In genomic region chr7:31052251-31052635, GRCm38 (mm10) we compare ENCODE assay signal across 8 mouse cellular contexts. TPM values are rescaled to one million over a fixed set of nuclear protein-coding genes. Genes with fewer than 3 reads are reported as not detected.
A peak's percentile ranks its signal among the peaks of the same experiment; 100 is the strongest.
DNase-seq lines count a peak whose midpoint lies in the region; ATAC-seq lines count a peak whose summit lies in the region.

No protein-coding gene starts in this region.

- H3K4me1 ChIP-seq in kidney, embryonic 14.5 days (ENCODE audit: control insufficient read depth, insufficient read depth, low read length), result peaks cover 46% of the 10 kb centered on the region
- peaks cover 55% of the 10 kb centered on the region for H3K4me1 ChIP-seq in embryonic facial prominence, embryonic 14.5 days (ENCODE audit: control insufficient read depth, insufficient read depth, low read length)
- peaks cover 44% of the 10 kb centered on the region for H3K4me1 ChIP-seq in hindbrain, embryonic 15.5 days (replicated peaks)
- H3K4me1 ChIP-seq in midbrain, embryonic 15.5 days, result peaks cover 44% of the 10 kb centered on the region

- H3K27ac ChIP-seq in kidney, embryonic 14.5 days (ENCODE audit: low read depth, low read length), result no peak overlapping the region
- no peak overlapping the region for H3K27ac ChIP-seq in embryonic facial prominence, embryonic 14.5 days (replicated peaks; ENCODE audit: low read depth, low read length)
- H3K27ac ChIP-seq in hindbrain, embryonic 15.5 days (replicated peaks), result no peak overlapping the region
- no peak overlapping the region for H3K27ac ChIP-seq in midbrain, embryonic 15.5 days

- WGBS in kidney, embryonic 14.5 days, result 3% methylated on average over 22 of the region's 22 CpGs
- 3% methylated on average over 22 of the region's 22 CpGs for WGBS in embryonic facial prominence, embryonic 14.5 days
- 2% methylated on average over 22 of the region's 22 CpGs for WGBS in hindbrain, embryonic 15.5 days
- WGBS in midbrain, embryonic 15.5 days, result 2% methylated on average over 22 of the region's 22 CpGs

- H3K36me3 ChIP-seq in kidney, embryonic 14.5 days (ENCODE audit: control insufficient read depth, insufficient read depth, low read length), result no peaks in the 10 kb centered on the region
- H3K36me3 ChIP-seq in embryonic facial prominence, embryonic 14.5 days (ENCODE audit: control insufficient read depth, insufficient read depth, low read length), result no peaks in the 10 kb centered on the region
- no peaks in the 10 kb centered on the region for H3K36me3 ChIP-seq in hindbrain, embryonic 15.5 days
- H3K36me3 ChIP-seq in midbrain, embryonic 15.5 days (replicated peaks), result no peaks in the 10 kb centered on the region

- peak overlapping the region; percentile 28; the same call in 1 of the 2 replicates for H3K9ac ChIP-seq in kidney, embryonic 14.5 days (ENCODE audit: low read depth, low read length)
- no peak overlapping the region for H3K9ac ChIP-seq in embryonic facial prominence, embryonic 14.5 days (ENCODE audit: low read depth, low read length)
- H3K9ac ChIP-seq in hindbrain, embryonic 15.5 days, result 0 out of 2 replicates have a peak overlapping the region, but pooled peaks have one; percentile 3
- no peak overlapping the region for H3K9ac ChIP-seq in midbrain, embryonic 15.5 days

- H3K4me2 ChIP-seq in kidney, embryonic 14.5 days (replicated peaks; ENCODE audit: low read depth, low read length), result peak overlapping the region; percentile 40
- H3K4me2 ChIP-seq in embryonic facial prominence, embryonic 14.5 days (ENCODE audit: low read depth, low read length), result peak overlapping the region; percentile 49
- peak overlapping the region; percentile 61 for H3K4me2 ChIP-seq in hindbrain, embryonic 15.5 days
- H3K4me2 ChIP-seq in midbrain, embryonic 15.5 days, result peak overlapping the region; percentile 66

- DNase-seq in kidney, adult 18-20 months, result no peak
- DNase-seq in embryonic facial prominence, embryonic 14.5 days (ENCODE audit: low spot score), result no peak
- DNase-seq in adrenal gland, postnatal 14 days, result no peak
- DNase-seq in lung, postnatal 36 days, result no peak

- ATAC-seq in kidney, embryonic 14.5 days (ENCODE audit: low FRiP score, low TSS enrichment), result no peak
- ATAC-seq in embryonic facial prominence, embryonic 14.5 days (ENCODE audit: low read depth), result no peak
- ATAC-seq in hindbrain, embryonic 15.5 days (ENCODE audit: low FRiP score, low read depth), result no peak
- ATAC-seq in midbrain, embryonic 15.5 days (replicated peaks), result no peak
- ATAC-seq in inflammation-experienced regulatory T-cells, adult 6 months, result no peak

- H3K4me3 ChIP-seq in kidney, embryonic 14.5 days (ENCODE audit: low read length), result peak overlapping the region; percentile 26
- H3K4me3 ChIP-seq in embryonic facial prominence, embryonic 14.5 days (ENCODE audit: low read depth, low read length), result peak overlapping the region; percentile 32
- H3K4me3 ChIP-seq in hindbrain, embryonic 15.5 days, result peak overlapping the region; percentile 48
- peak overlapping the region; percentile 48 for H3K4me3 ChIP-seq in midbrain, embryonic 15.5 days

- H3K27me3 ChIP-seq in kidney, embryonic 14.5 days (ENCODE audit: control insufficient read depth, insufficient read depth, low read length), result peaks cover 44% of the 10 kb centered on the region
- peaks cover 47% of the 10 kb centered on the region for H3K27me3 ChIP-seq in embryonic facial prominence, embryonic 14.5 days (replicated peaks; ENCODE audit: control insufficient read depth, insufficient read depth, low read length)
- peaks cover 35% of the 10 kb centered on the region for H3K27me3 ChIP-seq in hindbrain, embryonic 15.5 days
- peaks cover 40% of the 10 kb centered on the region for H3K27me3 ChIP-seq in midbrain, embryonic 15.5 days (replicated peaks)

- H3K9me3 ChIP-seq in kidney, embryonic 14.5 days (ENCODE audit: control insufficient read depth, low read length), result no peaks in the 10 kb centered on the region
- no peaks in the 10 kb centered on the region for H3K9me3 ChIP-seq in embryonic facial prominence, embryonic 14.5 days (ENCODE audit: control insufficient read depth, low read length)
- H3K9me3 ChIP-seq in hindbrain, embryonic 15.5 days, result no peaks in the 10 kb centered on the region
- no peaks in the 10 kb centered on the region for H3K9me3 ChIP-seq in midbrain, embryonic 15.5 days

RNA-seq across cellular contexts. Expression of gene Fxyd7, which starts 1.0 kb away (rescaled TPM):
- polyA plus RNA-seq in kidney, embryonic 14.5 days (2014; fragmentation: Nextera tagmentation; extraction: Ambion mirVana), result 8.0 and 9.5 TPM in 2 replicates
- polyA plus RNA-seq in embryonic facial prominence, embryonic 14.5 days (2014; fragmentation: Nextera tagmentation; extraction: Ambion mirVana), result 37.0 and 40.9 TPM in 2 replicates
- polyA plus RNA-seq in hindbrain, embryonic 15.5 days (2015; fragmentation: Nextera tagmentation; extraction: Ambion mirVana), result 265 and 282 TPM in 2 replicates
- polyA plus RNA-seq in midbrain, embryonic 15.5 days (2015; fragmentation: Nextera tagmentation; extraction: Ambion mirVana), result 174 and 186 TPM in 2 replicates
- 3.6 and 10.7 TPM in 2 replicates for total RNA-seq in adrenal gland, postnatal 14 days (2021)
- polyA plus RNA-seq in inflammation-experienced regulatory T-cells, adult 6 months (2017; shearing (Covaris generic)), result not detected

RNA-seq across cellular contexts. Expression of gene Fxyd1, which starts 4.8 kb away (rescaled TPM):
- polyA plus RNA-seq in kidney, embryonic 14.5 days (2014; fragmentation: Nextera tagmentation; extraction: Ambion mirVana), result 29.8 and 46.3 TPM in 2 replicates
- polyA plus RNA-seq in embryonic facial prominence, embryonic 14.5 days (2014; fragmentation: Nextera tagmentation; extraction: Ambion mirVana), result 113 and 135 TPM in 2 replicates
- 46.2 and 55.7 TPM in 2 replicates for polyA plus RNA-seq in hindbrain, embryonic 15.5 days (2015; fragmentation: Nextera tagmentation; extraction: Ambion mirVana)
- 13.2 and 15.5 TPM in 2 replicates for polyA plus RNA-seq in midbrain, embryonic 15.5 days (2015; fragmentation: Nextera tagmentation; extraction: Ambion mirVana)
- 340 and 374 TPM in 2 replicates for total RNA-seq in adrenal gland, postnatal 14 days (2021)
- under 1 TPM in 1 of 3 experiments, not detected in 2; 0.85 TPM for polyA plus RNA-seq in inflammation-experienced regulatory T-cells, adult 6 months (2017; shearing (Covaris generic))

RNA-seq across cellular contexts. Expression of gene Lgi4, which starts 6.9 kb away (rescaled TPM):
- polyA plus RNA-seq in kidney, embryonic 14.5 days (2014; fragmentation: Nextera tagmentation; extraction: Ambion mirVana), result 0.47 TPM in 1 of 2 replicates, not detected in the other
- polyA plus RNA-seq in embryonic facial prominence, embryonic 14.5 days (2014; fragmentation: Nextera tagmentation; extraction: Ambion mirVana), result 0.86 and 1.6 TPM in 2 replicates
- polyA plus RNA-seq in hindbrain, embryonic 15.5 days (2015; fragmentation: Nextera tagmentation; extraction: Ambion mirVana), result 0.57 and 1.0 TPM in 2 replicates
- polyA plus RNA-seq in midbrain, embryonic 15.5 days (2015; fragmentation: Nextera tagmentation; extraction: Ambion mirVana), result 0.19 and 0.22 TPM in 2 replicates
- 5.6 TPM in 2 replicates for total RNA-seq in adrenal gland, postnatal 14 days (2021)
- under 1 TPM in 2 of 3 experiments, not detected in 1; 0.09 to 0.13 TPM for polyA plus RNA-seq in inflammation-experienced regulatory T-cells, adult 6 months (2017; shearing (Covaris generic))

RNA-seq across cellular contexts. Expression of gene Fxyd5, which starts 10.0 kb away (rescaled TPM):
- 23.3 and 25.8 TPM in 2 replicates for polyA plus RNA-seq in kidney, embryonic 14.5 days (2014; fragmentation: Nextera tagmentation; extraction: Ambion mirVana)
- 57.0 and 64.6 TPM in 2 replicates for polyA plus RNA-seq in embryonic facial prominence, embryonic 14.5 days (2014; fragmentation: Nextera tagmentation; extraction: Ambion mirVana)
- polyA plus RNA-seq in hindbrain, embryonic 15.5 days (2015; fragmentation: Nextera tagmentation; extraction: Ambion mirVana), result 19.2 and 26.8 TPM in 2 replicates
- polyA plus RNA-seq in midbrain, embryonic 15.5 days (2015; fragmentation: Nextera tagmentation; extraction: Ambion mirVana), result 24.8 and 26.8 TPM in 2 replicates
- 32.7 and 63.0 TPM in 2 replicates for total RNA-seq in adrenal gland, postnatal 14 days (2021)
- polyA plus RNA-seq in inflammation-experienced regulatory T-cells, adult 6 months (2017; shearing (Covaris generic)), result 1,000 to 10,000 TPM; 1,847 to 2,152 (median 2,080) TPM

RNA-seq across cellular contexts. Expression of gene Fxyd3, which starts 24.3 kb away (rescaled TPM):
- 13.4 and 18.2 TPM in 2 replicates for polyA plus RNA-seq in kidney, embryonic 14.5 days (2014; fragmentation: Nextera tagmentation; extraction: Ambion mirVana)
- 48.8 and 71.7 TPM in 2 replicates for polyA plus RNA-seq in embryonic facial prominence, embryonic 14.5 days (2014; fragmentation: Nextera tagmentation; extraction: Ambion mirVana)
- polyA plus RNA-seq in hindbrain, embryonic 15.5 days (2015; fragmentation: Nextera tagmentation; extraction: Ambion mirVana), result 0.31 TPM in 1 of 2 replicates, not detected in the other
- not detected in 2 replicates for polyA plus RNA-seq in midbrain, embryonic 15.5 days (2015; fragmentation: Nextera tagmentation; extraction: Ambion mirVana)
- 2.9 and 5.6 TPM in 2 replicates for total RNA-seq in adrenal gland, postnatal 14 days (2021)
- polyA plus RNA-seq in inflammation-experienced regulatory T-cells, adult 6 months (2017; shearing (Covaris generic)), result under 1 TPM in 1 of 3 experiments, not detected in 2; 0.18 TPM

Comparison
In these comparisons a context has a peak if more than half of its experiments do, and no peak if none do; other contexts are left out.
1. H3K9ac ChIP-seq: peak in kidney, embryonic 14.5 days (single experiment) and hindbrain, embryonic 15.5 days (single experiment); none in embryonic facial prominence, embryonic 14.5 days (single experiment) and midbrain, embryonic 15.5 days (single experiment).
2. Peak in every context shown above with its lines, with median percentiles within 50 percentile points of each other: H3K4me2 ChIP-seq and H3K4me3 ChIP-seq.